Mouse (Mus musculus): ENCODE results near the gene Rara. TPM values are rescaled to one million over a fixed set of nuclear protein-coding genes. Genes with fewer than 3 reads are reported as not detected.

The Rara gene
- polyA plus RNA-seq (2015; fragmentation: Nextera tagmentation; extraction: Ambion mirVana) = 39.4 and 44.7 TPM in 2 replicates

- peak within 1 kb of the TSS; percentile 93 for H3K27ac ChIP-seq
- H3K4me2 ChIP-seq = peak within 1 kb of the TSS; percentile 90
- H3K36me3 ChIP-seq = no peaks in the 10 kb centered on the region
- H3K4me1 ChIP-seq = peaks cover 100% of the 10 kb centered on the region
- 5% methylated on average over 21 of the region's 21 CpGs for WGBS
- peak within 1 kb of the TSS; percentile 68 for H3K4me3 ChIP-seq
- peak within 1 kb of the TSS; percentile 83 for H3K9ac ChIP-seq
- ATAC-seq (ENCODE audit: insufficient number of reproducible peaks, insufficient read depth, low FRiP score, low TSS enrichment, low read depth) = no peak
- no peaks in the 10 kb centered on the region for H3K27me3 ChIP-seq
- H3K9me3 ChIP-seq = no peaks in the 10 kb centered on the region
Measured at GRCm38 (mm10) chr11:98927438-98928076, at the start of gene Rara. TSS of gene Rara (plus strand) at chr11:98927818.

- ATAC-seq (ENCODE audit: insufficient number of reproducible peaks, insufficient read depth, low FRiP score, low TSS enrichment, low read depth) = no peak
- Histone ChIP-seq H3K9ac (no peak overlapping the region), H3K27me3 (no peaks in the 10 kb centered on the region), H3K4me1 (peaks cover 10% of the 10 kb centered on the region), H3K4me3 (no peak overlapping the region), H3K9me3 (no peaks in the 10 kb centered on the region), H3K4me2 (no peak overlapping the region), H3K36me3 (peaks cover 85% of the 10 kb centered on the region), H3K27ac (no peak overlapping the region)
- 95% methylated on average over 3 of the region's 3 CpGs for WGBS
Measured at GRCm38 (mm10) chr11:98887703-98888102, 39.9 kb upstream of the Rara start.

GRCm38 (mm10) chr11:98889077-98889476 is 38.5 kb upstream of the Rara start:
- ATAC-seq (ENCODE audit: insufficient number of reproducible peaks, insufficient read depth, low FRiP score, low TSS enrichment, low read depth) = no peak
- peaks cover 10% of the 10 kb centered on the region for H3K4me1 ChIP-seq
- no peaks in the 10 kb centered on the region for H3K27me3 ChIP-seq
- no peaks in the 10 kb centered on the region for H3K9me3 ChIP-seq
- H3K4me2 ChIP-seq = no peak overlapping the region
- H3K9ac ChIP-seq = no peak overlapping the region
- H3K36me3 ChIP-seq = peaks cover 98% of the 10 kb centered on the region
- 97% methylated on average over 4 of the region's 4 CpGs for WGBS
- no peak overlapping the region for H3K27ac ChIP-seq
- H3K4me3 ChIP-seq = no peak overlapping the region

- 84% methylated on average over 5 of the region's 5 CpGs for WGBS
- no peak overlapping the region for H3K4me2 ChIP-seq
- H3K9ac ChIP-seq = no peak overlapping the region
- ATAC-seq (ENCODE audit: insufficient number of reproducible peaks, insufficient read depth, low FRiP score, low TSS enrichment, low read depth) = no peak
- H3K27me3 ChIP-seq = no peaks in the 10 kb centered on the region
- no peak overlapping the region for H3K4me3 ChIP-seq
- peaks cover 95% of the 10 kb centered on the region for H3K36me3 ChIP-seq
- H3K9me3 ChIP-seq = no peaks in the 10 kb centered on the region
- H3K27ac ChIP-seq = no peak overlapping the region
- peaks cover 10% of the 10 kb centered on the region for H3K4me1 ChIP-seq
Measured at GRCm38 (mm10) chr11:98889977-98890376, 37.6 kb upstream of the Rara start.

- ATAC-seq (ENCODE audit: insufficient number of reproducible peaks, insufficient read depth, low FRiP score, low TSS enrichment, low read depth) = no peak
- H3K27ac ChIP-seq = 0 out of 2 replicates have a peak overlapping the region, but pooled peaks have one; percentile 61
- no peak overlapping the region for H3K9ac ChIP-seq
- whole genome bisulfite sequencing = 57% methylated on average over 5 of the region's 5 CpGs
- H3K9me3 ChIP-seq = no peaks in the 10 kb centered on the region
- H3K4me2 ChIP-seq = peak overlapping the region; percentile 32; the same call in 1 of the 2 replicates
- no peak overlapping the region for H3K4me3 ChIP-seq
- H3K36me3 ChIP-seq = peaks cover 96% of the 10 kb centered on the region
- no peaks in the 10 kb centered on the region for H3K27me3 ChIP-seq
- H3K4me1 ChIP-seq = peaks cover 10% of the 10 kb centered on the region
Measured at GRCm38 (mm10) chr11:98892426-98892825, 35.2 kb upstream of the Rara start.

GRCm38 (mm10) chr11:98900529-98901125 is 27.0 kb upstream of the Rara start:
- Histone ChIP-seq H3K4me3 (no peak overlapping the region), H3K27ac (no peak overlapping the region), H3K9me3 (no peaks in the 10 kb centered on the region), H3K4me1 (peaks cover 10% of the 10 kb centered on the region), H3K36me3 (peaks cover 70% of the 10 kb centered on the region), H3K4me2 (no peak overlapping the region), H3K9ac (peak overlapping the region; percentile 32; the same call in 1 of the 2 replicates), H3K27me3 (no peaks in the 10 kb centered on the region)
- no peak for ATAC-seq (ENCODE audit: insufficient number of reproducible peaks, insufficient read depth, low FRiP score, low TSS enrichment, low read depth)
- 82% methylated on average over 12 of the region's 12 CpGs for WGBS

- no peak overlapping the region for H3K4me3 ChIP-seq
- peak overlapping the region; percentile 4; the same call in 1 of the 2 replicates for H3K27ac ChIP-seq
- H3K9me3 ChIP-seq = no peaks in the 10 kb centered on the region
- no peak for ATAC-seq (ENCODE audit: insufficient number of reproducible peaks, insufficient read depth, low FRiP score, low TSS enrichment, low read depth)
- peak overlapping the region; percentile 33; the same call in 1 of the 2 replicates for H3K9ac ChIP-seq
- H3K36me3 ChIP-seq = peaks cover 49% of the 10 kb centered on the region
- peaks cover 10% of the 10 kb centered on the region for H3K4me1 ChIP-seq
- 8% methylated on average over 10 of the region's 10 CpGs for WGBS
- H3K4me2 ChIP-seq = no peak overlapping the region
- no peaks in the 10 kb centered on the region for H3K27me3 ChIP-seq
Measured at GRCm38 (mm10) chr11:98902621-98903245, 24.9 kb upstream of the Rara start.

GRCm38 (mm10) chr11:98904577-98904976 is 23.0 kb upstream of the Rara start:
- 77% methylated on average over 2 of the region's 2 CpGs for WGBS
- no peak for ATAC-seq (ENCODE audit: insufficient number of reproducible peaks, insufficient read depth, low FRiP score, low TSS enrichment, low read depth)
- Histone ChIP-seq H3K27me3 (no peaks in the 10 kb centered on the region), H3K36me3 (peaks cover 33% of the 10 kb centered on the region), H3K4me2 (no peak overlapping the region), H3K9me3 (no peaks in the 10 kb centered on the region), H3K27ac (no peak overlapping the region), H3K4me1 (peaks cover 28% of the 10 kb centered on the region), H3K4me3 (no peak overlapping the region), H3K9ac (no peak overlapping the region)

GRCm38 (mm10) chr11:98905033-98905432 is 22.6 kb upstream of the Rara start:
- H3K4me2 ChIP-seq = no peak overlapping the region
- WGBS = 70% methylated on average over 7 of the region's 7 CpGs
- peaks cover 29% of the 10 kb centered on the region for H3K36me3 ChIP-seq
- H3K9ac ChIP-seq = no peak overlapping the region
- H3K4me3 ChIP-seq = no peak overlapping the region
- H3K4me1 ChIP-seq = peaks cover 32% of the 10 kb centered on the region
- no peak overlapping the region for H3K27ac ChIP-seq
- no peaks in the 10 kb centered on the region for H3K27me3 ChIP-seq
- no peak for ATAC-seq (ENCODE audit: insufficient number of reproducible peaks, insufficient read depth, low FRiP score, low TSS enrichment, low read depth)
- H3K9me3 ChIP-seq = no peaks in the 10 kb centered on the region

- no peaks in the 10 kb centered on the region for H3K9me3 ChIP-seq
Measured at GRCm38 (mm10) chr11:98905583-98905982, 22.0 kb upstream of the Rara start.

GRCm38 (mm10) chr11:98907063-98907436 is 20.6 kb upstream of the Rara start:
- ATAC-seq (ENCODE audit: insufficient number of reproducible peaks, insufficient read depth, low FRiP score, low TSS enrichment, low read depth) = no peak
- H3K9ac ChIP-seq = no peak overlapping the region
- H3K4me1 ChIP-seq = peaks cover 32% of the 10 kb centered on the region
- H3K9me3 ChIP-seq = no peaks in the 10 kb centered on the region
- peaks cover 31% of the 10 kb centered on the region; the same call in 1 of the 2 replicates for H3K36me3 ChIP-seq
- H3K4me2 ChIP-seq = peak overlapping the region; percentile 96
- H3K27me3 ChIP-seq = no peaks in the 10 kb centered on the region
- 57% methylated on average over 5 of the region's 5 CpGs for WGBS
- H3K27ac ChIP-seq = no peak overlapping the region
- peak overlapping the region; percentile 62 for H3K4me3 ChIP-seq

More at GRCm38 (mm10) chr11:98905583-98905982, 22.0 kb upstream of the Rara start:
- WGBS = 87% methylated on average over 4 of the region's 4 CpGs
- no peak overlapping the region for H3K9ac ChIP-seq
- H3K36me3 ChIP-seq = peaks cover 29% of the 10 kb centered on the region
- H3K27me3 ChIP-seq = no peaks in the 10 kb centered on the region
- no peak overlapping the region for H3K27ac ChIP-seq
- H3K4me2 ChIP-seq = no peak overlapping the region
- H3K4me1 ChIP-seq = peaks cover 32% of the 10 kb centered on the region
- no peak overlapping the region for H3K4me3 ChIP-seq
- no peak for ATAC-seq (ENCODE audit: insufficient number of reproducible peaks, insufficient read depth, low FRiP score, low TSS enrichment, low read depth)
